Mouse (Mus musculus): Measurements from ENCODE around the gene Krtap13. TPM values are rescaled to one million over a fixed set of nuclear protein-coding genes. Genes with fewer than 3 reads are reported as not detected.
"Not testable (repeated sequence)": the region's sequence is repeated elsewhere in the genome, so short reads cannot be mapped to it uniquely, and the experiment has no call there.

Krtap13 gene
- total RNA-seq (2014; fragmentation: Nextera tagmentation) (not detected in 2 replicates), total RNA-seq (2017) (not detected in 2 replicates), polyA plus RNA-seq (2012) (not detected in 2 replicates)

GRCm38 (mm10) chr16:88751535-88751934 lies at the start of gene Krtap13:
Krtap13 (minus strand) TSS chr16:88751635.
- ATAC-seq (ENCODE audit: extremely low read depth, insufficient number of reproducible peaks, low FRiP score, poor library complexity, severe bottlenecking); H3K36me3 ChIP-seq (replicated peaks); H3K4me3 ChIP-seq (ENCODE audit: low read depth, low read length); DNase-seq (ENCODE audit: low spot score); H3K9me3 ChIP-seq (replicated peaks); H3K27me3 ChIP-seq (ENCODE audit: insufficient read depth, low read length); H3K4me1 ChIP-seq (ENCODE audit: insufficient read depth, low read depth, low read length): not testable (repeated sequence)

- ATAC-seq (ENCODE audit: extremely low read depth, insufficient number of reproducible peaks, low FRiP score, poor library complexity, severe bottlenecking) (no peak), DNase-seq (ENCODE audit: low spot score) (no peak)
- H3K36me3 ChIP-seq (replicated peaks): no peaks in the 10 kb centered on the region
- H3K4me3 ChIP-seq (ENCODE audit: low read depth, low read length): no peak overlapping the region
- no peaks in the 10 kb centered on the region for H3K4me1 ChIP-seq (ENCODE audit: insufficient read depth, low read depth, low read length)
- H3K9me3 ChIP-seq (replicated peaks): peaks cover 11% of the 10 kb centered on the region
- no peak for TF ChIP-seq GATA1 (IDR thresholded peaks at IDR 0.05; ENCODE audit: borderline replicate concordance, low read length)
- no peak for TF ChIP-seq TAL1 (conservative IDR thresholded peaks at IDR 0.05; ENCODE audit: low read depth, low read length)
- no peak for TF ChIP-seq POLR2AphosphoS5 (IDR thresholded peaks at IDR 0.05; ENCODE audit: insufficient replicate concordance, low read depth, low read length)
- TF ChIP-seq CTCF (IDR thresholded peaks at IDR 0.05; ENCODE audit: low read depth, low read length): no peak
- no peak for TF ChIP-seq GATA2 (IDR thresholded peaks at IDR 0.05; ENCODE audit: borderline replicate concordance, low read depth, low read length)
- no peaks in the 10 kb centered on the region for H3K27me3 ChIP-seq (ENCODE audit: insufficient read depth, low read length)
Observed at GRCm38 (mm10) chr16:88786786-88787185, 35.4 kb upstream of the Krtap13 start.

- peaks cover 8% of the 10 kb centered on the region; the same call in 1 of the 2 replicates for H3K9me3 ChIP-seq (replicated peaks)
- no peak within 1 kb of the TSS for H3K4me3 ChIP-seq (ENCODE audit: low read depth, low read length)
- no peaks in the 10 kb centered on the region for H3K27me3 ChIP-seq (ENCODE audit: insufficient read depth, low read length)
- DNase-seq (ENCODE audit: low spot score) (no peak), ATAC-seq (ENCODE audit: extremely low read depth, insufficient number of reproducible peaks, low FRiP score, poor library complexity, severe bottlenecking) (no peak)
- no peak for TF ChIP-seq CTCF (IDR thresholded peaks at IDR 0.05; ENCODE audit: low read depth, low read length)
- no peak for TF ChIP-seq GATA2 (IDR thresholded peaks at IDR 0.05; ENCODE audit: borderline replicate concordance, low read depth, low read length)
- TF ChIP-seq TAL1 (conservative IDR thresholded peaks at IDR 0.05; ENCODE audit: low read depth, low read length): no peak
- no peak for TF ChIP-seq GATA1 (IDR thresholded peaks at IDR 0.05; ENCODE audit: borderline replicate concordance, low read length)
- no peak for TF ChIP-seq POLR2AphosphoS5 (IDR thresholded peaks at IDR 0.05; ENCODE audit: insufficient replicate concordance, low read depth, low read length)
- H3K36me3 ChIP-seq (replicated peaks): no peaks in the 10 kb centered on the region
- H3K4me1 ChIP-seq (ENCODE audit: insufficient read depth, low read depth, low read length): no peaks in the 10 kb centered on the region
Observed at GRCm38 (mm10) chr16:88777596-88777995, 26.2 kb upstream of the Krtap13 start, which contains the start of gene Gm5965. Gm5965 (plus strand) TSS chr16:88777896.

GRCm38 (mm10) chr16:88774106-88774505 lies 22.7 kb upstream of the Krtap13 start, which contains the start of gene 2310057N15Rik:
2310057N15Rik (minus strand) TSS chr16:88774206.
- no peak for ATAC-seq (ENCODE audit: extremely low read depth, insufficient number of reproducible peaks, low FRiP score, poor library complexity, severe bottlenecking)
- peaks cover 8% of the 10 kb centered on the region; the same call in 1 of the 2 replicates for H3K9me3 ChIP-seq (replicated peaks)
- no peak within 1 kb of the TSS for H3K4me3 ChIP-seq (ENCODE audit: low read depth, low read length)
- H3K27me3 ChIP-seq (ENCODE audit: insufficient read depth, low read length): no peaks in the 10 kb centered on the region
- no peaks in the 10 kb centered on the region for H3K4me1 ChIP-seq (ENCODE audit: insufficient read depth, low read depth, low read length)
- DNase-seq (ENCODE audit: low spot score): no peak
- TF ChIP-seq POLR2AphosphoS5 (IDR thresholded peaks at IDR 0.05; ENCODE audit: insufficient replicate concordance, low read depth, low read length) (no peak), CTCF (IDR thresholded peaks at IDR 0.05; ENCODE audit: low read depth, low read length) (no peak), TAL1 (conservative IDR thresholded peaks at IDR 0.05; ENCODE audit: low read depth, low read length) (no peak), GATA1 (IDR thresholded peaks at IDR 0.05; ENCODE audit: borderline replicate concordance, low read length) (no peak), GATA2 (IDR thresholded peaks at IDR 0.05; ENCODE audit: borderline replicate concordance, low read depth, low read length) (no peak)
- H3K36me3 ChIP-seq (replicated peaks): no peaks in the 10 kb centered on the region

GRCm38 (mm10) chr16:88758547-88758946 lies 7.1 kb upstream of the Krtap13 start, which contains the start of gene 2310034C09Rik:
2310034C09Rik (plus strand) TSS chr16:88758847.
- H3K4me3 ChIP-seq (ENCODE audit: low read depth, low read length); DNase-seq (ENCODE audit: low spot score); ATAC-seq (ENCODE audit: extremely low read depth, insufficient number of reproducible peaks, low FRiP score, poor library complexity, severe bottlenecking); H3K36me3 ChIP-seq (replicated peaks); H3K9me3 ChIP-seq (replicated peaks); H3K4me1 ChIP-seq (ENCODE audit: insufficient read depth, low read depth, low read length); H3K27me3 ChIP-seq (ENCODE audit: insufficient read depth, low read length): not testable (repeated sequence)

- no peaks in the 10 kb centered on the region for H3K27me3 ChIP-seq (ENCODE audit: insufficient read depth, low read length)
- TF ChIP-seq GATA1 (IDR thresholded peaks at IDR 0.05; ENCODE audit: borderline replicate concordance, low read length) (no peak), GATA2 (IDR thresholded peaks at IDR 0.05; ENCODE audit: borderline replicate concordance, low read depth, low read length) (no peak), CTCF (IDR thresholded peaks at IDR 0.05; ENCODE audit: low read depth, low read length) (no peak), POLR2AphosphoS5 (IDR thresholded peaks at IDR 0.05; ENCODE audit: insufficient replicate concordance, low read depth, low read length) (no peak), TAL1 (conservative IDR thresholded peaks at IDR 0.05; ENCODE audit: low read depth, low read length) (no peak)
- no peak for DNase-seq (ENCODE audit: low spot score)
Observed at GRCm38 (mm10) chr16:88747943-88748342, 3.5 kb downstream of the Krtap13 start.

GRCm38 (mm10) chr16:88744750-88745340 lies 6.6 kb downstream of the Krtap13 start:
- Histone ChIP-seq H3K27me3 (ENCODE audit: insufficient read depth, low read length) (no peaks in the 10 kb centered on the region), H3K4me3 (ENCODE audit: low read depth, low read length) (no peak overlapping the region), H3K9me3 (replicated peaks) (no peaks in the 10 kb centered on the region), H3K36me3 (replicated peaks) (no peaks in the 10 kb centered on the region), H3K4me1 (ENCODE audit: insufficient read depth, low read depth, low read length) (no peaks in the 10 kb centered on the region)
- TF ChIP-seq GATA1 (IDR thresholded peaks at IDR 0.05; ENCODE audit: borderline replicate concordance, low read length) (no peak), TAL1 (conservative IDR thresholded peaks at IDR 0.05; ENCODE audit: low read depth, low read length) (no peak), POLR2AphosphoS5 (IDR thresholded peaks at IDR 0.05; ENCODE audit: insufficient replicate concordance, low read depth, low read length) (no peak), CTCF (IDR thresholded peaks at IDR 0.05; ENCODE audit: low read depth, low read length) (no peak), GATA2 (IDR thresholded peaks at IDR 0.05; ENCODE audit: borderline replicate concordance, low read depth, low read length) (no peak)
- DNase-seq (ENCODE audit: low spot score): no peak
- ATAC-seq (ENCODE audit: extremely low read depth, insufficient number of reproducible peaks, low FRiP score, poor library complexity, severe bottlenecking): no peak

More at GRCm38 (mm10) chr16:88747943-88748342, 3.5 kb downstream of the Krtap13 start:
- Histone ChIP-seq H3K4me1 (ENCODE audit: insufficient read depth, low read depth, low read length) (no peaks in the 10 kb centered on the region), H3K9me3 (replicated peaks) (peaks cover 4% of the 10 kb centered on the region), H3K36me3 (replicated peaks) (no peaks in the 10 kb centered on the region), H3K4me3 (ENCODE audit: low read depth, low read length) (no peak overlapping the region)
- ATAC-seq (ENCODE audit: extremely low read depth, insufficient number of reproducible peaks, low FRiP score, poor library complexity, severe bottlenecking): no peak
